11 mouse cellular contexts compared by ENCODE assay signal in genomic region chr6:120010535-120010934, GRCm38 (mm10).
"Had no signal": no experiment of that assay in that cellular context is flagged by ENCODE, and none has a peak within 500 bp of the region (broad histone marks: within the 10 kb centered on the region; RNA-seq: fewer than 3 reads in every experiment).

No protein-coding gene starts in this region.

- H3K9ac ChIP-seq: midbrain, embryonic 13.5 days had no signal

- H3K9me3 ChIP-seq: limb, embryonic 10.5 days; midbrain, embryonic 13.5 days had no signal

- H3K4me1 ChIP-seq: limb, embryonic 10.5 days; midbrain, embryonic 13.5 days had no signal

- H3K27ac ChIP-seq: layer of hippocampus, adult 2 months; left cerebral cortex, adult 2 months; limb, embryonic 10.5 days; midbrain, embryonic 13.5 days had no signal

- H3K4me2 ChIP-seq: midbrain, embryonic 13.5 days had no signal

- H3K36me3 ChIP-seq: limb, embryonic 10.5 days; midbrain, embryonic 13.5 days had no signal

- ATAC-seq: lung, postnatal 0 days; midbrain, embryonic 13.5 days had no signal

- H3K27me3 ChIP-seq: midbrain, embryonic 13.5 days had no signal

- H3K4me3 ChIP-seq: layer of hippocampus, adult 2 months; left cerebral cortex, adult 2 months; limb, embryonic 10.5 days; midbrain, embryonic 13.5 days had no signal

- DNase-seq: kidney, adult 18-20 months; kidney, postnatal 10 days; kidney, postnatal 4 days; lung, adult 2 months; lung, postnatal 36 days; right cerebral cortex, postnatal 25 days had no signal
